Mouse (Mus musculus) heart, embryonic 10.5 days (tissue): Measurements from ENCODE around the gene Fbxo21. TPM values are rescaled to one million over a fixed set of nuclear protein-coding genes. Genes with fewer than 3 reads are reported as not detected.

Source experiments
- DNase-seq: peaks from one replicate; pipeline ENCODE4 v3.0.0-alpha.2; 2017; ENCODE audit warnings: low spot score
- H3K27ac ChIP-seq: fragments of 300-500 bp; sonication (generic); 2 replicates; pipeline ENCODE4 v1.5.1; 2016; ENCODE audit warnings: mild to moderate bottlenecking
- H3K27me3 ChIP-seq: fragments of 300-500 bp; sonication (generic); 2 replicates; pipeline ENCODE4 v1.6.1; 2016; ENCODE audit warnings: mild to moderate bottlenecking; ENCODE audit not compliant: poor library complexity, insufficient read depth, severe bottlenecking
- H3K36me3 ChIP-seq: fragments of 300-500 bp; sonication (generic); 2 replicates; pipeline ENCODE4 v1.6.1; 2016; ENCODE audit warnings: mild to moderate bottlenecking, moderate library complexity
- H3K4me1 ChIP-seq: fragments of 300-500 bp; sonication (generic); 2 replicates; pipeline ENCODE4 v1.6.1; 2016; ENCODE audit warnings: mild to moderate bottlenecking
- H3K4me3 ChIP-seq: fragments of 300-500 bp; sonication (generic); 2 replicates; pipeline ENCODE4 v1.5.1; 2016; ENCODE audit warnings: mild to moderate bottlenecking, moderate library complexity
- H3K9me3 ChIP-seq: fragments of 300-500 bp; sonication (generic); 2 replicates; pipeline ENCODE4 v1.6.1; 2016; ENCODE audit warnings: mild to moderate bottlenecking, moderate library complexity
- WGBS: fragments of 180-500 bp; shearing (Covaris S2); methylation state at CpG from one replicate; pipeline ENCODE4 v1.1.7; 2016; 5-methylcytosine and 5-hydroxymethylcytosine counted together
- polyA plus RNA-seq: library from polyadenylated mRNA; unstranded; fragments of >200 nt; fragmentation: Nextera tagmentation; extraction: Ambion mirVana; gene quantifications from 2 replicates; pipeline ENCODE4 v1.2.1, GENCODE M21; 2016

The Fbxo21 gene
- polyA plus RNA-seq, 1 experiment from 2014 or later = 73.5 TPM

GRCm38 (mm10) chr5:118028191-118029034 lies 51.9 kb downstream of the Fbxo21 start:
- Histone ChIP-seq H3K27me3 (peaks cover 64% of the 10 kb centered on the region), H3K27ac (peak overlapping the region; percentile 79), H3K4me1 (peaks cover 62% of the 10 kb centered on the region), H3K4me3 (peak overlapping the region; percentile 79), H3K9me3 (no peaks in the 10 kb centered on the region), H3K36me3 (no peaks in the 10 kb centered on the region)
- DNase-seq = no peak
- WGBS = 2% methylated on average over 79 of the region's 79 CpGs

- H3K4me3 ChIP-seq = peak overlapping the region; percentile 79
- H3K4me1 ChIP-seq = peaks cover 68% of the 10 kb centered on the region
- no peaks in the 10 kb centered on the region for H3K9me3 ChIP-seq
- no peaks in the 10 kb centered on the region for H3K36me3 ChIP-seq
- no peak for DNase-seq
- H3K27ac ChIP-seq = peak overlapping the region; percentile 79
- WGBS = 4% methylated on average over 12 of the region's 12 CpGs
- H3K27me3 ChIP-seq = peaks cover 64% of the 10 kb centered on the region
Measured at GRCm38 (mm10) chr5:118029035-118029408, 52.5 kb downstream of the Fbxo21 start.

GRCm38 (mm10) chr5:118029420-118029819 lies 52.9 kb downstream of the Fbxo21 start:
- H3K27ac ChIP-seq = no peak overlapping the region
- WGBS = 3% methylated on average over 10 of the region's 10 CpGs
- no peak for DNase-seq
- H3K36me3 ChIP-seq = no peaks in the 10 kb centered on the region
- H3K27me3 ChIP-seq = peaks cover 64% of the 10 kb centered on the region
- H3K9me3 ChIP-seq = no peaks in the 10 kb centered on the region
- H3K4me3 ChIP-seq = peak overlapping the region; percentile 79
- peaks cover 72% of the 10 kb centered on the region for H3K4me1 ChIP-seq

- Histone ChIP-seq H3K36me3 (no peaks in the 10 kb centered on the region), H3K9me3 (no peaks in the 10 kb centered on the region), H3K27ac (no peak overlapping the region), H3K4me3 (no peak overlapping the region; the same call in 1 of the 2 replicates), H3K4me1 (peaks cover 72% of the 10 kb centered on the region), H3K27me3 (peaks cover 64% of the 10 kb centered on the region)
- WGBS = 84% methylated on average over 9 of the region's 9 CpGs
- no peak for DNase-seq
Measured at GRCm38 (mm10) chr5:118030022-118030675, 53.6 kb downstream of the Fbxo21 start.

GRCm38 (mm10) chr5:118031059-118031458 lies 54.5 kb downstream of the Fbxo21 start:
- no peak for DNase-seq
- Histone ChIP-seq H3K9me3 (no peaks in the 10 kb centered on the region), H3K4me3 (no peak overlapping the region), H3K27me3 (peaks cover 55% of the 10 kb centered on the region), H3K27ac (peak overlapping the region; percentile 47; the same call in 1 of the 2 replicates), H3K4me1 (peaks cover 69% of the 10 kb centered on the region), H3K36me3 (no peaks in the 10 kb centered on the region)
- 19% methylated on average over 5 of the region's 5 CpGs for WGBS

- Histone ChIP-seq H3K9me3 (no peaks in the 10 kb centered on the region), H3K4me3 (no peak overlapping the region), H3K27ac (peak overlapping the region; percentile 47; the same call in 1 of the 2 replicates), H3K27me3 (peaks cover 51% of the 10 kb centered on the region), H3K36me3 (no peaks in the 10 kb centered on the region), H3K4me1 (peaks cover 64% of the 10 kb centered on the region)
- WGBS = 52% methylated on average over 4 of the region's 4 CpGs
- no peak for DNase-seq
Measured at GRCm38 (mm10) chr5:118031508-118031907, 55.0 kb downstream of the Fbxo21 start.

- Histone ChIP-seq H3K27me3 (peaks cover 37% of the 10 kb centered on the region), H3K27ac (peak overlapping the region; percentile 65), H3K4me3 (no peak overlapping the region), H3K4me1 (peaks cover 61% of the 10 kb centered on the region), H3K36me3 (no peaks in the 10 kb centered on the region), H3K9me3 (no peaks in the 10 kb centered on the region)
- no peak for DNase-seq
- WGBS = 19% methylated on average over 4 of the region's 4 CpGs
Measured at GRCm38 (mm10) chr5:118033328-118033727, 56.8 kb downstream of the Fbxo21 start.

GRCm38 (mm10) chr5:118033740-118034139 lies 57.2 kb downstream of the Fbxo21 start:
- Histone ChIP-seq H3K9me3 (no peaks in the 10 kb centered on the region), H3K4me3 (no peak overlapping the region), H3K4me1 (peaks cover 57% of the 10 kb centered on the region), H3K36me3 (no peaks in the 10 kb centered on the region), H3K27me3 (peaks cover 33% of the 10 kb centered on the region), H3K27ac (peak overlapping the region; percentile 65)
- WGBS = 53% methylated on average over 6 of the region's 6 CpGs
- DNase-seq = no peak

- Histone ChIP-seq H3K4me3 (no peak overlapping the region), H3K27ac (no peak overlapping the region), H3K4me1 (peaks cover 52% of the 10 kb centered on the region), H3K9me3 (no peaks in the 10 kb centered on the region), H3K27me3 (peaks cover 31% of the 10 kb centered on the region), H3K36me3 (no peaks in the 10 kb centered on the region)
- WGBS = 80% methylated on average over 1 of the region's 1 CpGs
- DNase-seq = no peak
Measured at GRCm38 (mm10) chr5:118034632-118035031, 58.1 kb downstream of the Fbxo21 start.

GRCm38 (mm10) chr5:118035786-118036185 lies 59.3 kb downstream of the Fbxo21 start:
- Histone ChIP-seq H3K9me3 (no peaks in the 10 kb centered on the region), H3K27me3 (peaks cover 19% of the 10 kb centered on the region), H3K4me1 (peaks cover 45% of the 10 kb centered on the region), H3K36me3 (no peaks in the 10 kb centered on the region), H3K27ac (no peak overlapping the region), H3K4me3 (no peak overlapping the region)
- WGBS = 50% methylated on average over 3 of the region's 3 CpGs
- no peak for DNase-seq

GRCm38 (mm10) chr5:118036888-118037797 lies 60.6 kb downstream of the Fbxo21 start:
- H3K4me3 ChIP-seq = peak overlapping the region; percentile 44
- H3K4me1 ChIP-seq = peaks cover 35% of the 10 kb centered on the region
- DNase-seq = no peak
- H3K27me3 ChIP-seq = peaks cover 11% of the 10 kb centered on the region
- 36% methylated on average over 25 of the region's 25 CpGs for WGBS
- no peaks in the 10 kb centered on the region for H3K36me3 ChIP-seq
- peak overlapping the region; percentile 79 for H3K27ac ChIP-seq
- no peaks in the 10 kb centered on the region for H3K9me3 ChIP-seq

- peak overlapping the region; percentile 44 for H3K4me3 ChIP-seq
- peaks cover 11% of the 10 kb centered on the region for H3K27me3 ChIP-seq
- H3K36me3 ChIP-seq = no peaks in the 10 kb centered on the region
- peaks cover 34% of the 10 kb centered on the region for H3K4me1 ChIP-seq
- no peak for DNase-seq
- WGBS = 8% methylated on average over 10 of the region's 10 CpGs
- no peaks in the 10 kb centered on the region for H3K9me3 ChIP-seq
- H3K27ac ChIP-seq = peak overlapping the region; percentile 79
Measured at GRCm38 (mm10) chr5:118037798-118038484, 61.4 kb downstream of the Fbxo21 start.
